In the genomic region with DNA sequence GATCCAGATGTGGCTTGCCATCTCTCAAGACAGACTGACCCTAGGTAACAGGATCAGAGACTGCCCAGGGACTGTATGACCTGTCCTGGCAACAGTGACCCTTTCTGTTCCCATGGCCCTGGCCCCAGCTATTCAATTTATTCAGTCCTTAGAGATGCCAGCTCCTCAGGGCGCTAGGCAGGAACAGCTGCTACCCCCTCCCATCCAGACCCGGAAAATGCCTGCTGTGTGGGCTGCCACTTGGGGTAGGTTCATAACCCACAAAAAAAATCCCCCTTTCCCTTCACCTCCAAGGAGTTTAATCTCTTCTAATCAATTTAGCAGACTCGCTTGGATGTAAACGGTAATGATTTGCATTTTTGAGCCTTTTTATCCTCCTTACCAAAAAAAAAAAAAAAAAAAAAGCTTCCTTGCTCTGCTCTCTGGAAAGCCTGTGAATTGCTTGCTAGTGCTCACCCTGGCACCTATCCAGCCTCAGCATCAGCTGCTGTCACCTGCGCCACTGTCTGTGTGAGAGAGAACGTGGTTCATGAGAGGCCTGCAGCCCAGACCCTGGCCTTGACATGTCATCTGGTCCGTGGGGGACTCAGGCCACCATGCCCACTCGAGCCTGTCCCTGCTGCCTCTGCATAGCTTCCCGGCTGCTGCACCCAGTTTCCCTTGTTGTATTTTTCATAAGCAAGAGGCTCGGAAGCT, we compare ENCODE assay signal across 11 mouse cellular contexts. TPM values are rescaled to one million over a fixed set of nuclear protein-coding genes. Genes with fewer than 3 reads are reported as not detected.
A peak's percentile ranks its signal among the peaks of the same experiment; 100 is the strongest.
DNase-seq lines count a peak whose midpoint lies in the region; ATAC-seq and TF ChIP-seq lines count a peak whose summit lies in the region.
"Had no signal": no experiment of that assay in that cellular context is flagged by ENCODE, and none has a peak within 500 bp of the region (broad histone marks: within the 10 kb centered on the region; RNA-seq: fewer than 3 reads in every experiment).

No protein-coding gene starts in this region.

- 74% methylated on average over 10 of the region's 10 CpGs for WGBS in liver, adult 2 months
- 51% methylated on average over 10 of the region's 10 CpGs for WGBS in liver, embryonic 12.5 days (ENCODE audit: insufficient replicate concordance)
- 21% methylated on average over 10 of the region's 10 CpGs for WGBS in hindbrain, embryonic 12.5 days
- WGBS in neural tube, embryonic 12.5 days, result 37% methylated on average over 10 of the region's 10 CpGs

- no peak for TF ChIP-seq POLR2A in liver, adult 2 months (IDR thresholded peaks at IDR 0.05; ENCODE audit: extremely low read depth, insufficient read depth, low read length)

- H3K4me2 ChIP-seq in liver, embryonic 12.5 days, result no peak overlapping the region
- no peak overlapping the region for H3K4me2 ChIP-seq in hindbrain, embryonic 12.5 days (replicated peaks)
- 0 out of 2 replicates have a peak overlapping the region, but pooled peaks have one; percentile 2 for H3K4me2 ChIP-seq in neural tube, embryonic 12.5 days (replicated peaks)

- H3K9me3 ChIP-seq in liver, embryonic 12.5 days (replicated peaks), result no peaks in the 10 kb centered on the region
- no peaks in the 10 kb centered on the region for H3K9me3 ChIP-seq in hindbrain, embryonic 12.5 days (replicated peaks)
- H3K9me3 ChIP-seq in neural tube, embryonic 12.5 days, result no peaks in the 10 kb centered on the region

- H3K27me3 ChIP-seq in liver, adult 2 months (ENCODE audit: control insufficient read depth, insufficient read depth, low read length), result no peaks in the 10 kb centered on the region
- peaks cover 89% of the 10 kb centered on the region for H3K27me3 ChIP-seq in liver, embryonic 12.5 days (replicated peaks)
- peaks cover 36% of the 10 kb centered on the region for H3K27me3 ChIP-seq in hindbrain, embryonic 12.5 days
- H3K27me3 ChIP-seq in neural tube, embryonic 12.5 days (replicated peaks), result peaks cover 42% of the 10 kb centered on the region

- H3K4me1 ChIP-seq in liver, adult 2 months (ENCODE audit: control insufficient read depth, insufficient read depth, low read length), result no peaks in the 10 kb centered on the region
- H3K4me1 ChIP-seq in liver, embryonic 12.5 days, result no peaks in the 10 kb centered on the region
- H3K4me1 ChIP-seq in hindbrain, embryonic 12.5 days, result peaks cover 66% of the 10 kb centered on the region
- H3K4me1 ChIP-seq in neural tube, embryonic 12.5 days, result peaks cover 65% of the 10 kb centered on the region

- no peak overlapping the region for H3K9ac ChIP-seq in liver, adult 2 months (ENCODE audit: low read depth, low read length)
- no peak overlapping the region for H3K9ac ChIP-seq in liver, embryonic 12.5 days
- H3K9ac ChIP-seq in hindbrain, embryonic 12.5 days, result peak overlapping the region; percentile 24; the same call in 1 of the 2 replicates
- no peak overlapping the region for H3K9ac ChIP-seq in neural tube, embryonic 12.5 days

- 0 out of 2 replicates have a peak, but pooled peaks cover under 1% of the 10 kb centered on the region for H3K79me2 ChIP-seq in liver, adult 2 months (ENCODE audit: control insufficient read depth, insufficient read depth, low read length)

- ATAC-seq in liver, embryonic 12.5 days, result no peak
- ATAC-seq in hindbrain, embryonic 12.5 days (ENCODE audit: low FRiP score), result peak; percentile 30; the same call in 1 of the 2 replicates
- 0 out of 2 replicates have a peak, but pooled peaks have one; percentile 32 for ATAC-seq in neural tube, embryonic 12.5 days (ENCODE audit: low FRiP score, low read depth)

- no peak for TF ChIP-seq CTCF in liver, adult 2 months (IDR thresholded peaks at IDR 0.05; ENCODE audit: low read depth, low read length)

- H3K4me3 ChIP-seq in liver, adult 2 months (ENCODE audit: insufficient read depth, low read depth, low read length), result no peak overlapping the region
- H3K4me3 ChIP-seq in liver, embryonic 12.5 days, result no peak overlapping the region
- H3K4me3 ChIP-seq in hindbrain, embryonic 12.5 days, result no peak overlapping the region
- no peak overlapping the region for H3K4me3 ChIP-seq in neural tube, embryonic 12.5 days

- H3K27ac ChIP-seq in liver, adult 2 months (replicated peaks; ENCODE audit: insufficient read depth, low read depth, low read length), result peak overlapping the region; percentile 63
- H3K27ac ChIP-seq in liver, embryonic 12.5 days, result no peak overlapping the region
- H3K27ac ChIP-seq in hindbrain, embryonic 12.5 days, result peak overlapping the region; percentile 77
- peak overlapping the region; percentile 2; the same call in 1 of the 2 replicates for H3K27ac ChIP-seq in neural tube, embryonic 12.5 days

- DNase-seq in cerebellum, postnatal 10 days, result peak; percentile 79 to 80
- DNase-seq in cerebellum, adult 11 months, result no peak
- no peak for DNase-seq in liver, adult 2 months (ENCODE audit: extremely low read depth, low read depth, low spot score)
- no peak for DNase-seq in spleen, postnatal 14 days (ENCODE audit: low spot score in 2 of 2)
- DNase-seq in T-cell, adult 2 months (ENCODE audit: low spot score), result no peak
- DNase-seq: heart, adult 11 months; spleen, adult 18-20 months had no signal

- no peaks in the 10 kb centered on the region for H3K36me3 ChIP-seq in liver, adult 2 months (ENCODE audit: control insufficient read depth, insufficient read depth, low read length)
- H3K36me3 ChIP-seq in liver, embryonic 12.5 days, result no peaks in the 10 kb centered on the region
- H3K36me3 ChIP-seq in hindbrain, embryonic 12.5 days, result peaks cover 3% of the 10 kb centered on the region; the same call in 1 of the 2 replicates
- H3K36me3 ChIP-seq in neural tube, embryonic 12.5 days, result no peaks in the 10 kb centered on the region

RNA-seq across cellular contexts. Expression of gene Flrt1, which starts 15.0 kb away (rescaled TPM):
- 0.09 and 0.40 TPM in 2 replicates for total RNA-seq in liver, adult 2 months (2014; rRNA removed)
- 0.27 and 0.31 TPM in 2 replicates for polyA plus RNA-seq in liver, adult 2 months (2012; rRNA removed)
- 0.23 TPM in 2 replicates for polyA plus RNA-seq in liver, embryonic 12.5 days (2016; fragmentation: Nextera tagmentation; extraction: Ambion mirVana)
- 5.5 and 6.6 TPM in 2 replicates for polyA plus RNA-seq in hindbrain, embryonic 12.5 days (2016; fragmentation: Nextera tagmentation; extraction: Ambion mirVana)
- 7.0 and 9.9 TPM in 2 replicates for polyA plus RNA-seq in neural tube, embryonic 12.5 days (2016; fragmentation: Nextera tagmentation; extraction: Ambion mirVana)
- total RNA-seq: megakaryocyte, adult 5-6 weeks had no signal

RNA-seq across cellular contexts. Expression of gene Macrod1, which starts 33.9 kb away (rescaled TPM):
- total RNA-seq in liver, adult 2 months (2014; rRNA removed), result 12.2 and 15.0 TPM in 2 replicates
- 115 and 120 TPM in 2 replicates for polyA plus RNA-seq in liver, adult 2 months (2012; rRNA removed)
- 6.4 and 7.6 TPM in 2 replicates for polyA plus RNA-seq in liver, embryonic 12.5 days (2016; fragmentation: Nextera tagmentation; extraction: Ambion mirVana)
- polyA plus RNA-seq in hindbrain, embryonic 12.5 days (2016; fragmentation: Nextera tagmentation; extraction: Ambion mirVana), result 5.6 TPM in 2 replicates
- 3.4 and 5.2 TPM in 2 replicates for polyA plus RNA-seq in neural tube, embryonic 12.5 days (2016; fragmentation: Nextera tagmentation; extraction: Ambion mirVana)

RNA-seq across cellular contexts. Expression of gene Stip1, which starts 50.8 kb away (rescaled TPM):
- total RNA-seq in liver, adult 2 months (2014; rRNA removed), result 44.9 and 49.4 TPM in 2 replicates
- 32.3 and 37.2 TPM in 2 replicates for polyA plus RNA-seq in liver, adult 2 months (2012; rRNA removed)
- polyA plus RNA-seq in liver, embryonic 12.5 days (2016; fragmentation: Nextera tagmentation; extraction: Ambion mirVana), result 218 and 230 TPM in 2 replicates
- 267 and 269 TPM in 2 replicates for polyA plus RNA-seq in hindbrain, embryonic 12.5 days (2016; fragmentation: Nextera tagmentation; extraction: Ambion mirVana)
- 278 and 294 TPM in 2 replicates for polyA plus RNA-seq in neural tube, embryonic 12.5 days (2016; fragmentation: Nextera tagmentation; extraction: Ambion mirVana)

Comparison
In these comparisons a context has a peak if more than half of its experiments do, and no peak if none do; other contexts are left out.
1. DNase-seq: peak in cerebellum, postnatal 10 days (2 of 2); none in cerebellum, adult 11 months (single experiment), liver, adult 2 months (single experiment), spleen, postnatal 14 days (0 of 2) and T-cell, adult 2 months (single experiment).
2. RNA of gene Macrod1, which starts 33.9 kb away (polyA plus RNA-seq): 115 to 120 TPM in liver, adult 2 months; 6.4 to 7.6 TPM in liver, embryonic 12.5 days, 5.6 TPM in hindbrain, embryonic 12.5 days and 3.4 to 5.2 TPM in neural tube, embryonic 12.5 days; every median in the first group is over 10 times any median in the second.